Mouse (Mus musculus): ENCODE data around the gene Mta1.

Gene Mta1

DNA sequence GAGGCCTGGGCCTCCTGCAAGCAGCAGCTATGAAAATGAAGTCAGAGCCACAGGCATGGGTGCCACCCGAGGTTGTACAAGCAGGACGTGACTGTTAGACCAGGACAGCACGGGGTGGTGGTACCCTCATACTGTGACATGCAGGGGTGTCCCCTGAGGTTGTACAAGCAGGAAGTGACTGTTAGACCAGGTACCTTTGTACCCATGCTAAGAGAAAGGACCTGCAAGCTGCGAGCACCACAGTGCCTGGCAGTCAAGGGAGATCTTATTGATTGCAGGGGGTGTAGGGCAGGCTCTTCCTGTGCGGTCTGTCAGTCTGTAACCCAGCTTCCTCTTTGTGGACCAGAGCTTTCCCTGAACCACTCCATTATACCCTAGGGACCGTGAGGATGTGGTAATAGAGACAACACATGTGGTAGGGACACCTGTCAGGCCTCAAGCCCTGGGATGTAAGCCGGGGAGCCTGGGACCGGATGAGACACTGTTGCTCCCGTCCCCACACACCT lies 70.0 kb downstream of the Mta1 start:
- in situ Hi-C loops (cut with MboI; ENCODE audit: unreplicated experiment in 2 of 2), result no loop called here

DNA sequence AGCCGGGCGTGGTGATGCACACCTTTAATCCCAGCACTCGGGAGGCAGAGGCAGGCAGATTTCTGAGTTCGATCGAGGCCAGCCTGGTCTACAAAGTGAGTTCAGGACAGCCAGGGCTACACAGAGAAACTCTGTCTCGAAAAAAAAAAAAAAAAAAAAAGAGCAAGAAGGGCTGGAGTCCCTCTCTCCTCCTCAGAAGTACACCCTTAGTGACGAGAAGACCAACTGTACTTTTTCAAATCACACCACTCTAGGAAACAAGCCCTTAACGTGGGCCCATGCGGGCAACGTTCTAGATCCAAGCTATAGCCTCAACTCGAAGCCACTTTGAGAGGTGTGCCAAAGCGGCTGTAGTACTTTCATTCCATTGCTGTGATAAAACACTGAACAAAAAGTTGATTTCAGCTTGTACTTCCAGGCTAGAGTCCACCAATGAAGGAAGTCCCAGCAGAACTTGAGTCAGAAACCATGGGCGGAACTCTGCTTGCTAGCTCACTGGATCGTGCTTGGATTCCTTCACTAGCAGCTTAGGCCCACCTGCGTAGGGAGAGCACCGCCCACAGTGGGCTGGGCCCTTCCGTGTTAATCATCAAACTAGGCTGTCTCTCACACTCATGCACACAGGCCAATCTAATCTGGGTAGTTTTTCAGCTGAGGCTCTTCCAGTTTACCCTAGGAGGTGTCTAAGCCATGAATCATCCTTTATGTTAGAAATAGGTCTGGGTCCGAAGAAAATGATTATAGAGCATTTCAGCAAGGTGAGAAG lies 79.1 kb downstream of the Mta1 start:
- in situ Hi-C loops (cut with MboI; ENCODE audit: unreplicated experiment in 2 of 2), result no loop called here

DNA sequence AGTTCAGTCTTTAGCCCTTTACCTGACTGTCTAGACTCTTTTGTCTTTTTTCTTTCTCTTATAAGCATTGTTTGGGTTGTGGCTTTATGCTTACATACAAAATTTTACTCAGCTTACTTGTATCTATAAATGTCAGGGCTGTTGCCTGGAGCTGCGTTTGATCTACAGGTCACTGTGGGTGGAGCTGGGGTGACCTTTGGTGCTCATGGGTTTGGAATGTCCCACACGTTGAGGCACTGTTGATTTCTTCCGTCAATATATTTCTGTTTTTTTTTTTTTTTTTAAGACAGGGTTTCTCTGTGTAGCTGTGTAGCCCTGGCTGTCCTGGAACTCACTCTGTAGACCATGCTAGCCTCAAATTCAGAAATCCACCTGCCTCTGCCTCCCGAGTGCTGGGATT lies 82.9 kb downstream of the Mta1 start:
- in situ Hi-C loops (cut with MboI; ENCODE audit: unreplicated experiment in 2 of 2), result loop anchor here in 1 of 2 experiments (10.0 kb wide), 1 partner anchor 176 kb away; the partner anchor contains the start of gene Brf1

DNA sequence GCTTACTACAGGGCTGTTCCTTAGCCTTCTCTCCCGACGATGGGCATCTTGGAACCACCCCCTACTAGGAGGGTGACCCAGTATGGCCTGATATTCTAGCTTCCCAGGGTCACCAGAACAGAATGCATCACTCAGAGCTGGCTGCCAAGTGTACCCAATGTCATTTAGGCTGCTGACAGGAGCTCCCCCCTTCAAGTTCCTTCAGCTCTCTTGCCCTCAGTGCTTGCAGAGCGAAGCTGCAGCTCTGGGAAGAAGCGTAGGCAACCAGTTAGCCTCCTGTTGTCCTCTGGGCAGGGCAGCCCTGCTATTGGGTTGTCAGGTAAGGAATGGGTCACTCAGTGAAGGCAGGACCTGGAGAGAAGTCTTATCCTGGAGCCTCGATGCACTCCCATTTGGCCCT lies 86.9 kb downstream of the Mta1 start:
- in situ Hi-C loops (cut with MboI; ENCODE audit: unreplicated experiment in 2 of 2), result loop anchor here (5.0 to 10.0 kb wide), 3 partner anchors 38 to 180 kb away; partner anchors contain the start of genes Crip1 (in 2 of the 2) and Brf1 (in 1 of the 2)

DNA sequence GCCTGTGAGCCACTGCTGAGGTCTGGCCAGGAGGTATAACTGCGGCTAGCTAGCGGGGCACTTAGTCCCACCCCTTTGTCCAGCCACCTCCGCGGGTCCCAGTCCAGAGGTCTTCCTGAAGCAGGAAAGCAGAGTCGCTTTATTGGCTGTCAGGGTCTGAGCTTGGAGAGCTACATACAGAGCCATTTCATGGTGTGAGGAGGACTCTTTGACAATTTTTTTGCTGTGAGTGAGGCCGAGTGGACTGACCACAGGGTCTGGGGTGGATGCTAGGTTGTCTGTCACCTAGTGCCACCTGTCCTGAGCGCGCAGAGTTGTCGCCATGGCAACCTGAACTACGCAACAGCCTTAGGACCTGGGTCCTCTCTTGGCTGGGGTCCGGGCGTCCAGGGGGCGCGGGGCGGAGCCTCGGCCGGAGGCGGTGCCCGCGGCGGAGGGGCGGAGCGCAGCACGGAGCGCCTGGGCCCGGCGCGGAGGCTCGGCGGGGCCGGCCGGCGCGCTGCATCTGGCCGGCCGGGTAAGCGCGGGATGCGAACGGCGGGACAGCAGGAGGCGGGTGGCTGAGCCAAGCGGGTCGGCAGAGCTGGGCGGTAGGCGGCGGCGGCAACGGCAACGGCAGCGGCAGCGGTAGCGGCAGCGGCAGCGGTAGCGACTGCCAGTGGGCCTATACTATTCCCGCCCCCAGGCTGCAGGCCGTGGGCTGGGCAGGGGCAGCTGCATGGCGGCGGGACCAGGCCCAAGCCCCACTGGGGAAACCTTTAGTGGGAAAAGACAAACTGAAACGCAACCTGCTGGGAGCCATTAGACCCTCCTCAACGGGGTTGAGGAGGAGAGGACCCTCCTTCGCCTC lies 87.6 kb downstream of the Mta1 start, which contains the start of gene Tmem121:
Gene Tmem121 (plus strand): TSS at position 489 of the 850 bp plus-strand sequence.
- in situ Hi-C loops (cut with MboI; ENCODE audit: unreplicated experiment in 2 of 2), result loop anchor here (5.0 to 10.0 kb wide), 3 partner anchors 38 to 181 kb away; partner anchors contain the start of genes Crip1 (in 2 of the 2) and Brf1 (in 1 of the 2)

DNA sequence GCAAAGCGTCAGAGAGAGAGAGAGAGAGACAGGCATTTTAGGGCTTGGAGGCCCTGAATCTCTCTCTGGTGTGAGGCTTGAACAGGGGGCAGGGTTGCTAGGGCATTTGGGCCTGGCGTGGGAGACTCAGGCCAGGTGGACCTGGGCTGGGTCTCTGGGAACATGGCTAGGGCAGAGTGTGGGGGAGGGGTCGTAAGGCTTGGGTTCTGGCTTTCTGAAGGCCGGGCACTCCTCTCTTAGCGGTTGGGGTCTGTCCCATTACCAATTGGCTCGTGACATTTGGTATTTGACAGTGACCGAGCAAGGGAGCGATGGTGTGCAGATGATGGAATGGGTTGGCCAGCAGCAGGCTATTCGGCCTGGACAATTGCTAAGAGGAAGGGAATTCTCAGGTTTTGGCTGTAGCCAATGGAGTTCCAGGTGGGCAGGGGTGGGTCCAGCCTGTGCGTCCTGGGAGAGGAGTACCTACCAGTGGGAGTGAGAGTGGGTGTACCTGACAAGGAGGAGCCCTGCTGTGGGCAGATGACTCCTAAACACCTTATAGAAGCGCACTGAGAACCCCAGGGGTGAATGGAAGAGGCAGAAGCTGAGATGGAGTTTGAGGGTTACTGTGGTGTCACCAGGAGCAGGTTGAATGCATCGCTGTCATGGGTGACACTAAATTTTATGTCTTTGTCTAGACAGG lies 88.4 kb downstream of the Mta1 start:
- in situ Hi-C loops (cut with MboI; ENCODE audit: unreplicated experiment in 2 of 2), result loop anchor here (5.0 to 10.0 kb wide), 3 partner anchors 39 to 182 kb away; partner anchors contain the start of genes Crip1 (in 2 of the 2) and Brf1 (in 1 of the 2)
